Mouse (Mus musculus): ENCODE measurements around the gene Baz2b.
A peak's percentile ranks its signal among the peaks of the same experiment; 100 is the strongest.
"Not testable (repeated sequence)": the region's sequence is repeated elsewhere in the genome, so short reads cannot be mapped to it uniquely, and the experiment has no call there.

Baz2b gene

GRCm38 (mm10) chr2:60089528-60090247 lies 120.0 kb downstream of the Baz2b start:
- no peak for DNase-seq (ENCODE audit: low spot score in 2 of 2)

- no peak for DNase-seq (ENCODE audit: low spot score in 2 of 2)
Measured at GRCm38 (mm10) chr2:60088785-60089527, 120.7 kb downstream of the Baz2b start.

- DNase-seq (ENCODE audit: low spot score in 2 of 2) = no peak
Measured at GRCm38 (mm10) chr2:60086197-60086903, 123.3 kb downstream of the Baz2b start.

GRCm38 (mm10) chr2:60084823-60085222 lies 124.8 kb downstream of the Baz2b start:
- no peak for DNase-seq (ENCODE audit: low spot score in 2 of 2)

GRCm38 (mm10) chr2:60082984-60083636 lies 126.5 kb downstream of the Baz2b start:
- no peak for DNase-seq (ENCODE audit: low spot score in 2 of 2)

- no peak for DNase-seq (ENCODE audit: low spot score in 2 of 2)
Measured at GRCm38 (mm10) chr2:60082225-60082624, 127.4 kb downstream of the Baz2b start.

- no peak for DNase-seq (ENCODE audit: low spot score in 2 of 2)
Measured at GRCm38 (mm10) chr2:60080831-60081230, 128.8 kb downstream of the Baz2b start.

GRCm38 (mm10) chr2:60077631-60078030 lies 132.0 kb downstream of the Baz2b start:
- DNase-seq (ENCODE audit: low spot score in 2 of 2) = no peak

GRCm38 (mm10) chr2:60076800-60077199 lies 132.8 kb downstream of the Baz2b start:
- DNase-seq (ENCODE audit: low spot score in 2 of 2) = no peak

- no peak for DNase-seq (ENCODE audit: low spot score in 2 of 2)
Measured at GRCm38 (mm10) chr2:60076025-60076424, 133.6 kb downstream of the Baz2b start.

GRCm38 (mm10) chr2:60073798-60074197 lies 135.8 kb downstream of the Baz2b start:
- not testable (repeated sequence) for DNase-seq (ENCODE audit: low spot score in 2 of 2)

GRCm38 (mm10) chr2:60071813-60072212 lies 137.8 kb downstream of the Baz2b start:
- peak; percentile 12 to 14 for DNase-seq (ENCODE audit: low spot score in 2 of 2)

- no peak for DNase-seq (ENCODE audit: low spot score in 2 of 2)
Measured at GRCm38 (mm10) chr2:60070938-60071337, 138.7 kb downstream of the Baz2b start.

- no peak for DNase-seq (ENCODE audit: low spot score in 2 of 2)
Measured at GRCm38 (mm10) chr2:60068468-60068867, 141.2 kb downstream of the Baz2b start.

GRCm38 (mm10) chr2:60065415-60065814 lies 144.2 kb downstream of the Baz2b start:
- no peak for DNase-seq (ENCODE audit: low spot score in 2 of 2)

- DNase-seq (ENCODE audit: low spot score in 2 of 2) = no peak
Measured at GRCm38 (mm10) chr2:60060185-60060775, 149.4 kb downstream of the Baz2b start.

- no peak for DNase-seq (ENCODE audit: low spot score in 2 of 2)
Measured at GRCm38 (mm10) chr2:60059300-60059699, 150.3 kb downstream of the Baz2b start.

- DNase-seq (ENCODE audit: low spot score in 2 of 2) = no peak
Measured at GRCm38 (mm10) chr2:60056043-60056442, 153.6 kb downstream of the Baz2b start.

GRCm38 (mm10) chr2:60054808-60055535 lies 154.7 kb downstream of the Baz2b start:
- no peak for DNase-seq (ENCODE audit: low spot score in 2 of 2)

- DNase-seq (ENCODE audit: low spot score in 2 of 2) = no peak
Measured at GRCm38 (mm10) chr2:60053222-60054010, 156.2 kb downstream of the Baz2b start.

Data from spleen, postnatal 14 days (tissue).